Mouse (Mus musculus) MEL (cell line): Measurements from ENCODE around the gene Brpf3. TPM values are rescaled to one million over a fixed set of nuclear protein-coding genes. Genes with fewer than 3 reads are reported as not detected.
A peak's percentile ranks its signal among the peaks of the same experiment; 100 is the strongest.
"Not testable (repeated sequence)": the region's sequence is repeated elsewhere in the genome, so short reads cannot be mapped to it uniquely, and the experiment has no call there.

ENCODE experiments used
- DNase-seq: peaks from one replicate; pipeline ENCODE4 v3.0.0; 2011; ENCODE audit warnings: low read depth, low spot score
- H3K27ac ChIP-seq: 2 replicates; pipeline ENCODE4 v1.5.1; 2012; ENCODE audit warnings: low read depth, mild to moderate bottlenecking, control low read depth, low read length, moderate library complexity; ENCODE audit not compliant: control insufficient read depth
- H3K27me3 ChIP-seq, 2 experiments: fragments of 150-350 bp in 1 of 2; sonication (generic) in 1 of 2; 2 replicates each; pipeline ENCODE4 v1.6.1; 2012; ENCODE audit warnings: low read length in 2 of 2, mild to moderate bottlenecking in 2 of 2, improper control_type of control experiment in 1 of 2, moderate library complexity in 1 of 2; ENCODE audit not compliant: insufficient read depth in 2 of 2, control insufficient read depth in 1 of 2
- H3K36me3 ChIP-seq, 2 experiments: 2 replicates each; pipeline ENCODE4 v1.6.1; 2012 to 2014; ENCODE audit warnings: low read length in 2 of 2, improper control_type of control experiment in 1 of 2, inconsistent platforms in 1 of 2, mild to moderate bottlenecking in 1 of 2; ENCODE audit not compliant: insufficient read depth in 2 of 2, control insufficient read depth in 1 of 2
- H3K4me1 ChIP-seq, 2 experiments: fragments of 150-350 bp in 1 of 2; sonication (generic) in 1 of 2; 2 replicates each; pipeline ENCODE4 v1.6.1; 2012; ENCODE audit warnings: low read length in 2 of 2, improper control_type of control experiment in 1 of 2, mild to moderate bottlenecking in 1 of 2; ENCODE audit not compliant: insufficient read depth in 2 of 2, control insufficient read depth in 1 of 2
- H3K4me3 ChIP-seq, 2 experiments: fragments of 150-350 bp in 1 of 2; sonication (generic) in 1 of 2; 2 replicates each; pipeline ENCODE4 v1.5.1; 2012; ENCODE audit warnings: low read depth in 2 of 2, low read length in 2 of 2, mild to moderate bottlenecking in 2 of 2, moderate library complexity in 2 of 2, control low read depth in 1 of 2, improper control_type of control experiment in 1 of 2; ENCODE audit not compliant: control insufficient read depth in 1 of 2, insufficient read depth in 1 of 2
- H3K79me2 ChIP-seq: 2 replicates; pipeline ENCODE4 v1.6.1; 2012; ENCODE audit warnings: mild to moderate bottlenecking, low read length, moderate library complexity; ENCODE audit not compliant: control insufficient read depth, poor library complexity, insufficient read depth
- H3K9ac ChIP-seq: 2 replicates; pipeline ENCODE4 v1.6.1; 2012; ENCODE audit warnings: low read depth, mild to moderate bottlenecking, control low read depth, low read length, moderate library complexity; ENCODE audit not compliant: control insufficient read depth, poor library complexity, severe bottlenecking
- H3K9me3 ChIP-seq: fragments of 150-350 bp; sonication (generic); replicated peaks from 2 replicates; pipeline ENCODE4 v1.6.1; 2012; ENCODE audit warnings: mild to moderate bottlenecking, low read length, improper control_type of control experiment, moderate library complexity; ENCODE audit not compliant: insufficient read depth
- CHD1 ChIP-seq: IDR thresholded peaks from 2 replicates; pipeline ENCODE4 v1.6.1; 2012; ENCODE audit warnings: low read depth, mild to moderate bottlenecking, inconsistent platforms, low read length, improper control_type of control experiment
- CHD2 ChIP-seq: IDR thresholded peaks from 2 replicates; pipeline ENCODE4 v1.6.1; 2011; ENCODE audit warnings: low read length, improper control_type of control experiment
- CTCF ChIP-seq, 3 experiments: IDR thresholded peaks in 2 of 3; conservative IDR thresholded peaks in 1 of 3; 2 replicates each; pipeline ENCODE4 v1.5.1; 2011 to 2012; ENCODE audit warnings: low read length in 3 of 3, low read depth in 2 of 3, mild to moderate bottlenecking in 2 of 3, improper control_type of control experiment in 1 of 3, inconsistent platforms in 1 of 3, mixed read lengths in 1 of 3, moderate library complexity in 1 of 3; ENCODE audit not compliant: control insufficient read depth in 1 of 3, insufficient read depth in 1 of 3, poor library complexity in 1 of 3, severe bottlenecking in 1 of 3
- E2F4 ChIP-seq: IDR thresholded peaks from 2 replicates; pipeline ENCODE4 v1.6.1; 2011; ENCODE audit warnings: low read depth, low read length, improper control_type of control experiment, borderline replicate concordance
- ELF1 ChIP-seq: IDR thresholded peaks from 2 replicates; pipeline ENCODE4 v1.6.1; 2014; ENCODE audit warnings: low read depth, mild to moderate bottlenecking, inconsistent platforms, low read length, improper control_type of control experiment, moderate library complexity
- ETS1 ChIP-seq: IDR thresholded peaks from 2 replicates; pipeline ENCODE4 v1.6.1; 2012; ENCODE audit warnings: low read depth, mild to moderate bottlenecking, inconsistent platforms, low read length, improper control_type of control experiment, moderate library complexity
- GABPA ChIP-seq: IDR thresholded peaks from 2 replicates; pipeline ENCODE4 v1.6.1; 2012; ENCODE audit warnings: low read depth, mild to moderate bottlenecking, inconsistent platforms, low read length, improper control_type of control experiment, moderate library complexity
- JUND ChIP-seq: IDR thresholded peaks from 2 replicates; pipeline ENCODE4 v1.6.1; 2011; ENCODE audit warnings: low read depth, mild to moderate bottlenecking, improper control_type of control experiment, low read length
- KAT2A ChIP-seq: conservative IDR thresholded peaks from 2 replicates; pipeline ENCODE4 v1.6.1; 2012; ENCODE audit warnings: low read depth, low read length, improper control_type of control experiment, inconsistent platforms
- MAZ ChIP-seq: IDR thresholded peaks from 2 replicates; pipeline ENCODE4 v1.6.1; 2012; ENCODE audit warnings: low read depth, mild to moderate bottlenecking, inconsistent platforms, low read length, improper control_type of control experiment
- MEF2A ChIP-seq: IDR thresholded peaks from 2 replicates; pipeline ENCODE4 v1.6.1; 2014; ENCODE audit warnings: low read depth, mild to moderate bottlenecking, inconsistent platforms, low read length, improper control_type of control experiment; ENCODE audit not compliant: poor library complexity, insufficient replicate concordance, severe bottlenecking; ENCODE audit errors: extremely low read depth
- MYB ChIP-seq: IDR thresholded peaks from 2 replicates; pipeline ENCODE4 v1.6.1; 2011; ENCODE audit warnings: mild to moderate bottlenecking, low read depth, low read length, improper control_type of control experiment
- NELFE ChIP-seq: IDR thresholded peaks from 2 replicates; pipeline ENCODE4 v1.6.1; 2011; ENCODE audit warnings: low read depth, low read length, improper control_type of control experiment
- NRF1 ChIP-seq: IDR thresholded peaks from 2 replicates; pipeline ENCODE4 v1.6.1; 2014; ENCODE audit warnings: low read depth, mild to moderate bottlenecking, inconsistent platforms, low read length, improper control_type of control experiment, moderate library complexity; ENCODE audit not compliant: poor library complexity, insufficient read depth, severe bottlenecking
- POLR2AphosphoS2 ChIP-seq: IDR thresholded peaks from 2 replicates; pipeline ENCODE4 v1.6.1; 2011; ENCODE audit warnings: low read length, improper control_type of control experiment
- RCOR1 ChIP-seq: IDR thresholded peaks from 2 replicates; pipeline ENCODE4 v1.6.1; 2012; ENCODE audit warnings: low read depth, mild to moderate bottlenecking, inconsistent platforms, low read length, improper control_type of control experiment
- SIN3A ChIP-seq: IDR thresholded peaks from 2 replicates; pipeline ENCODE4 v1.6.1; 2012; ENCODE audit warnings: low read length, improper control_type of control experiment, inconsistent platforms
- SMC3 ChIP-seq: IDR thresholded peaks from 2 replicates; pipeline ENCODE4 v1.6.1; 2011; ENCODE audit warnings: low read depth, low read length, improper control_type of control experiment
- TBP ChIP-seq: IDR thresholded peaks from 2 replicates; pipeline ENCODE4 v1.8.0; 2011; ENCODE audit warnings: low read depth, low read length, improper control_type of control experiment
- USF2 ChIP-seq, 2 experiments: IDR thresholded peaks; 2 replicates each; pipeline ENCODE4 v1.6.1; 2011 to 2012; ENCODE audit warnings: improper control_type of control experiment in 2 of 2, low read length in 2 of 2, borderline replicate concordance in 1 of 2, inconsistent platforms in 1 of 2, low read depth in 1 of 2, mild to moderate bottlenecking in 1 of 2; ENCODE audit not compliant: insufficient read depth in 1 of 2
- ZKSCAN1 ChIP-seq: IDR thresholded peaks from 2 replicates; pipeline ENCODE4 v1.6.1; 2012; ENCODE audit warnings: low read depth, mild to moderate bottlenecking, inconsistent platforms, low read length, improper control_type of control experiment, moderate library complexity
- ZNF384 ChIP-seq: IDR thresholded peaks from 2 replicates; pipeline ENCODE4 v1.6.1; 2012; ENCODE audit warnings: low read depth, mild to moderate bottlenecking, inconsistent platforms, low read length, improper control_type of control experiment
- polyA plus RNA-seq, 2 experiments: library from polyadenylated mRNA; stranded (reverse) in 1 of 2; unstranded in 1 of 2; fragments of >175 nt in 1 of 2; fragments of >200 nt in 1 of 2; gene quantifications; 2 replicates each; pipeline versions ENCODE4 v1.2.1 to v1.2.4; 2012; ENCODE audit warnings: low replicate concordance in 2 of 2, low read depth in 1 of 2; ENCODE audit not compliant: insufficient read length in 2 of 2, insufficient read depth in 1 of 2, missing spikeins in 1 of 2
- total RNA-seq: library from RNA; depleted of rRNA; stranded (reverse); fragments of 300-350 nt; gene quantifications from 2 replicates; pipeline ENCODE4 v1.2.3, GENCODE M21; 2012

Gene Brpf3
- total and polyA plus RNA-seq, 3 experiments = 1.7 to 23.7 TPM; not detected in 1

GRCm38 (mm10) chr17:28771289-28771688, 29.6 kb upstream of the Brpf3 start:
- H3K36me3 ChIP-seq = no peaks in the 10 kb centered on the region
- H3K9me3 ChIP-seq = no peaks in the 10 kb centered on the region
- H3K27ac ChIP-seq = no peak overlapping the region
- no peak for TF ChIP-seq E2F4
- no peak for TF ChIP-seq SIN3A
- no peak for TF ChIP-seq ZKSCAN1
- no peak for TF ChIP-seq ZNF384
- no peak for TF ChIP-seq USF2 (IDR thresholded peaks at IDR 0.05; ENCODE audit: borderline replicate concordance in 1 of 2, insufficient read depth in 1 of 2, low read depth in 1 of 2, low read length in 2 of 2)
- no peak for TF ChIP-seq ETS1
- TF ChIP-seq JUND = no peak
- TF ChIP-seq POLR2AphosphoS2 = no peak
- no peaks in the 10 kb centered on the region for H3K4me1 ChIP-seq
- DNase-seq = no peak
- H3K79me2 ChIP-seq = no peaks in the 10 kb centered on the region
- H3K27me3 ChIP-seq = no peaks in the 10 kb centered on the region
- no peak overlapping the region for H3K9ac ChIP-seq
- H3K4me3 ChIP-seq = no peak overlapping the region

DNA sequence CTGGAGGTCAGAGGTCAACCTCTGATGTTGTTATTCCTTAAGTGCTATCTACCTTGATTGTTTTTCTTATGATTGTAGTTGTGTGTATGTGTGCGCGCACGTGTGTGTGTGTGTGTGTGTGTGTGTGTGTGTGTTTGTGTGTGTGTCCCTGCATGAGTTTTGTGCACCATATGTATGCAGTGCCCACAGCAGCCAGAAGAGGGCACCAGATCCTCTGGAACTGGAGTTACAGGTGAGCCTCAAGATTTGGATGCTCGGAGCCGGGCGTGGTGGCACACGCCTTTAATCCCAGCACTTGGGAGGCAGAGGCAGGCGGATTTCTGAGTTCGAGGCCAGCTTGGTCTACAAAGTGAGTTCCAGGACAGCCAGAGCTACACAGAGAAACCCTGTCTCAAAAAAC, 26.6 kb upstream of the Brpf3 start:
- not testable (repeated sequence) for H3K9me3 ChIP-seq, H3K9ac ChIP-seq, H3K4me3 ChIP-seq, H3K4me1 ChIP-seq, H3K36me3 ChIP-seq, H3K27me3 ChIP-seq, DNase-seq
- TF ChIP-seq CTCF (IDR thresholded peaks at IDR 0.05 in 2 of 3, conservative IDR thresholded peaks at IDR 0.05 in 1 of 3; ENCODE audit: control insufficient read depth in 1 of 3, insufficient read depth in 1 of 3, low read depth in 2 of 3, low read length in 3 of 3, poor library complexity in 1 of 3, severe bottlenecking in 1 of 3) (peak in 2 of 3 experiments; percentile 32 to 55; a peak in 4 of 6 replicates), SMC3 (0 out of 2 replicates have a peak, but pooled peaks have one; percentile 9)
- TF ChIP-seq, all 39 proteins: peak for 2; not testable (repeated sequence) for 37
- not testable (repeated sequence) for H3K79me2 ChIP-seq, H3K27ac ChIP-seq

GRCm38 (mm10) chr17:28775161-28775560, 25.7 kb upstream of the Brpf3 start:
- no peak for TF ChIP-seq GABPA
- no peak for TF ChIP-seq ETS1
- TF ChIP-seq TBP = no peak
- TF ChIP-seq NELFE = no peak
- no peak for TF ChIP-seq CHD2
- no peak for TF ChIP-seq KAT2A
- TF ChIP-seq CHD1 = no peak
- no peak for TF ChIP-seq USF2 (IDR thresholded peaks at IDR 0.05; ENCODE audit: borderline replicate concordance in 1 of 2, insufficient read depth in 1 of 2, low read depth in 1 of 2, low read length in 2 of 2)
- no peak for TF ChIP-seq ELF1
- TF ChIP-seq MYB = no peak
- TF ChIP-seq SMC3 = no peak
- no peak for TF ChIP-seq SIN3A
- TF ChIP-seq RCOR1 = no peak
- no peak for TF ChIP-seq MEF2A
- no peak for TF ChIP-seq MAZ
- TF ChIP-seq NRF1 = no peak
- Histone ChIP-seq H3K79me2 (no peaks in the 10 kb centered on the region), H3K9ac (no peak overlapping the region), H3K4me3 (no peak overlapping the region), H3K27ac (no peak overlapping the region), H3K36me3 (no peaks in the 10 kb centered on the region), H3K27me3 (no peaks in the 10 kb centered on the region), H3K4me1 (0 out of 4 replicates have a peak, but pooled peaks cover 0 to 2% of the 10 kb centered on the region in 2 experiments), H3K9me3 (no peaks in the 10 kb centered on the region)
- DNase-seq = no peak
